Mouse (Mus musculus) hindbrain, embryonic 11.5 days (tissue): ENCODE measurements around the gene Prim2. TPM values are rescaled to one million over a fixed set of nuclear protein-coding genes. Genes with fewer than 3 reads are reported as not detected.

Source experiments
- ATAC-seq: fragments of 200-750 bp; cut with Nextera tagmentation; 2 replicates; pipeline ENCODE4 v1.8.0; 2017; ENCODE audit warnings: mild to moderate bottlenecking, moderate TSS enrichment, moderate library complexity; ENCODE audit not compliant: low FRiP score
- DNase-seq: peaks from one replicate; pipeline ENCODE4 v3.0.0-alpha.2; 2015; ENCODE audit warnings: low spot score
- H3K27ac ChIP-seq: fragments of 300-500 bp; sonication (generic); 2 replicates; pipeline ENCODE4 v1.5.1; 2014; ENCODE audit warnings: mild to moderate bottlenecking, low read depth, low read length
- H3K27me3 ChIP-seq: fragments of 300-500 bp; sonication (generic); 2 replicates; pipeline ENCODE4 v1.6.1; 2014; ENCODE audit warnings: mild to moderate bottlenecking, low read length, moderate library complexity, mixed read lengths; ENCODE audit not compliant: control insufficient read depth, insufficient read depth
- H3K36me3 ChIP-seq: fragments of 300-500 bp; sonication (generic); 2 replicates; pipeline ENCODE4 v1.6.1; 2014; ENCODE audit warnings: mild to moderate bottlenecking, low read length, moderate library complexity, mixed read lengths; ENCODE audit not compliant: control insufficient read depth, insufficient read depth
- H3K4me1 ChIP-seq: fragments of 300-500 bp; sonication (generic); replicated peaks from 2 replicates; pipeline ENCODE4 v1.6.1; 2014; ENCODE audit warnings: low read length, mixed read lengths; ENCODE audit not compliant: control insufficient read depth, insufficient read depth
- H3K4me2 ChIP-seq: fragments of 300-500 bp; sonication (generic); replicated peaks from 2 replicates; pipeline ENCODE4 v1.6.1; 2014; ENCODE audit warnings: mild to moderate bottlenecking, low read depth, low read length
- H3K4me3 ChIP-seq: fragments of 300-500 bp; sonication (generic); 2 replicates; pipeline ENCODE4 v1.5.1; 2014; ENCODE audit warnings: low read depth, low read length
- H3K9ac ChIP-seq: fragments of 300-500 bp; sonication (generic); 2 replicates; pipeline ENCODE4 v1.6.1; 2014; ENCODE audit warnings: low read depth, low read length
- H3K9me3 ChIP-seq: fragments of 300-500 bp; sonication (generic); 2 replicates; pipeline ENCODE4 v1.6.1; 2016; ENCODE audit warnings: low read length; ENCODE audit not compliant: control insufficient read depth
- WGBS: fragments of 180-500 bp; shearing (Covaris S2); extraction: QIAGEN DNeasy Blood & Tissue Kit; methylation state at CpG from one replicate; pipeline ENCODE4 v1.1.7; 2014; 5-methylcytosine and 5-hydroxymethylcytosine counted together
- polyA plus RNA-seq: library from polyadenylated mRNA; unstranded; fragments of >200 nt; fragmentation: Nextera tagmentation; extraction: Ambion mirVana; gene quantifications from 2 replicates; pipeline ENCODE4 v1.2.1, GENCODE M21; 2014

Prim2 gene
- polyA plus RNA-seq, 1 experiment from 2014 or later = 44.1 TPM

DNA sequence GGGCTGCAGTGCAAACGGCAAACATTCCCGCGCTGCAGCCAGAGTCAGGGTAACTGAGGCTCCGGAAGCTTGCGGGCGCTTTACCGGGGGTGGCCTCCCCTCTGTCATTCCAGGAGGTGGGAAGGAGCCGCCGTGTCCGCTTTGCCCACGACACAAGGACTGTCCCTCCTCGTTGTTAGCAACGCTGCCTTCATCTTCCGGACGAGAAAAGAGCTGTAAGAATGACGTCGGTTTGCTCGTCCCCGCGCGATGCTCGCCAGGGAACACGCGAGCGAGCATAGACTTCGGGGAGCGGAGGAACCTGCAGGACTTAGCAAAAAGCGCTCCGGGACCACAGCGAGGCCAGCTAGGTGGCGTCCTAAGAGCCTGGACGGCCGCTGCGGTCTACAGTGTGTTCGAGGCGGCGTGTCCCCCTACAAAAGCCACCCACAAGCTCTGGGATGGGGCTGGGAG is 595 bp upstream of the Prim2 start:
- H3K27ac ChIP-seq = peak overlapping the region; percentile 67
- H3K9ac ChIP-seq = peak overlapping the region; percentile 75
- WGBS = under 1% methylated on average over 37 of the region's 37 CpGs
- no peaks in the 10 kb centered on the region for H3K27me3 ChIP-seq
- ATAC-seq (peak; percentile 76), DNase-seq (peak; percentile 81)
- H3K4me2 ChIP-seq = peak overlapping the region; percentile 89
- H3K4me1 ChIP-seq = no peaks in the 10 kb centered on the region
- peak overlapping the region; percentile 77 for H3K4me3 ChIP-seq
- no peaks in the 10 kb centered on the region for H3K36me3 ChIP-seq
- no peaks in the 10 kb centered on the region for H3K9me3 ChIP-seq

DNA sequence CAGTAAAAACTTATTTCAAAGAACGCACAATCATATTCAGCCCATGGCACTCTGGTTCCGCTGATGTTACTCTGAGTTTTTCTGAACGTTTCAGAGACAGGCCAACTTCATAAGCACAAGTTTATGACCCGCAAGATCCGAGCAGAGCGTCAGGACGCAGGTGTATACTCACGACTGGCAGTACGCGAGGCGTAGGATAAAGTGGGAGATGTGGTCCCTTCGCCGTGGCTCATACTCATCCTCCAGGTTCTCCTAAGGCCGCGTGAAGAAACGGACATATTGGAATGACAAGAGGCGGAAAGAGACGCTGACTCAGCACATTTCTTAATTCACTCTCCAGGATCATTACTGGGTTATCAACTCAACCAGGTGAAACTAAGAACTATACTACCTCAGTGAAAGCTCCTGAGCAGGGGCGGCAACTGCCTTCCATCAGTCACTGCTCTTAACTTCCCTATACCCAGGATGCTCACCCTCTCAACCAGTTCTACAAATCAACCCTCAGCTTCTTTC is 5.9 kb downstream of the Prim2 start:
- Histone ChIP-seq H3K4me2 (no peak overlapping the region), H3K36me3 (no peaks in the 10 kb centered on the region), H3K4me3 (no peak overlapping the region), H3K9ac (no peak overlapping the region), H3K27me3 (no peaks in the 10 kb centered on the region), H3K27ac (no peak overlapping the region), H3K9me3 (no peaks in the 10 kb centered on the region), H3K4me1 (no peaks in the 10 kb centered on the region)
- ATAC-seq = no peak
- WGBS = 88% methylated on average over 19 of the region's 19 CpGs
- no peak for DNase-seq

DNA sequence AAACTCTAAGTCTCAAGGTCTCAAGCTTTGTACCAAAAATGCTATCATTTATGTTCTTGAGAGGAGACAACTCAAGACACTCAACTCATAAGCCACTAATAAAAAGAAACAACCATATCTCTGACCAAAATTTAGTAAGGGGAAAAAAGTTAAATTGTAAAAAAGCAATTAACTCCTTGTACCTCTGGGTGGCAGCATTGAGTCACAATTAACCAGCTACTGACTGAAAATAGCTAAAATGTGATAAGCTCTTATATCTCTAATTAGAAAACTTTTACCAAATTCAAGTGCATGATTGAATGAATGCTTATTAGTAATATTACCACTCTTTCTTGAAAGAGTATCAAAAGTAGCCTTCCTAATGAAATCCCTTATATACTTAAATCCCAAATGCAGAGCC is 6.4 kb downstream of the Prim2 start:
- ATAC-seq (no peak), DNase-seq (peak; percentile 36)
- Histone ChIP-seq H3K36me3 (no peaks in the 10 kb centered on the region), H3K9ac (no peak overlapping the region), H3K4me3 (no peak overlapping the region), H3K4me1 (no peaks in the 10 kb centered on the region), H3K27ac (no peak overlapping the region), H3K4me2 (no peak overlapping the region), H3K27me3 (no peaks in the 10 kb centered on the region), H3K9me3 (no peaks in the 10 kb centered on the region)

DNA sequence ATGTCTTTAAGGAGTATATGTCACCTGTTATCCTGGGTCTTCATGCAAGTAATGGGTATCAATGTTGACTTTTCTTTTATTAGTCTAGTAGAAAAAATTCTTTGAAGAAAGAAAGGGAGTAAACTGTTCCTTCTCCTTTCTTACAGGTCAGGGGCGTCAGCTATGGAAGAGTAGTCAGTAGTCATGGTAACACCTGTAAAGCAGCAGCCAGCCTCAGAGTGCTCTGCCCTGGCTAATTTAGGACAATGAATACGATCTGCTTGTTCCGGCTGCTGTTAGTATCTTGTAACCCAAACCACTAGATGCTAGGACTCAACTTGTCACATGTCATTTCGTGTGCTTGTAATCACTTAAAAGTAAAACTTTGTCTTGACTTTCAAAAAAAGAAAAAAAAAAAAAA is 11.3 kb downstream of the Prim2 start:
- no peak for ATAC-seq
- Histone ChIP-seq H3K27ac (no peak overlapping the region), H3K27me3 (no peaks in the 10 kb centered on the region), H3K9ac (no peak overlapping the region), H3K4me2 (no peak overlapping the region), H3K4me3 (no peak overlapping the region), H3K4me1 (no peaks in the 10 kb centered on the region), H3K9me3 (no peaks in the 10 kb centered on the region), H3K36me3 (no peaks in the 10 kb centered on the region)
- DNase-seq = no peak
- 71% methylated on average over 4 of the region's 4 CpGs for WGBS

DNA sequence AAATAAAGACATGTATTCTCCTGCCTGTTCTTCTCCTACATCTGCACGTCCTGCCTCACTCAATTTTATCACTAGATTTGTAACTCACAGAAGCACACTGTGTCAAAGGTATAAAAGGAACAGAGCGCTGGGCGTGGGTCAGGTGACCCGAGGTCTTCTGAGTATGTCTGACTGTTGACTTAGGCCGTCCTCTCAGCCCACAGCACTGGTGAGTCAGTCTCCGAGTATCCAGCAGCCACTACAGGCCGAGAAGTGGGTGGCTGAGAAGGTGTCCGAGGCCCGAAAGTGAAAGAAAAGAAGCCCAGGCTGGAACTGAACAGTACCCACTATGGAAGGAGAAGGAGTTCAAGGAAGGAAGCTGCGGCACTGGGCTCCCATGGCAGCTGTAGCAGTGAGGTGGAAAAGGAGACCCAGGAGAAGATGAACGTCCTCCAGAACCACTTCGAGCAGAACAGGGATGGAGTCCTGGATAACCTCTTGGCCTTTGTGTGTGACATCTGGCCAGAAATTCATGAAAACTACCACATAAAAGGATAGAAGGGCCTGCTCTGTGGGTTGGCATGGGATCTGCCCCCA is 11.9 kb downstream of the Prim2 start:
- Histone ChIP-seq H3K27ac (no peak overlapping the region), H3K4me2 (no peak overlapping the region), H3K27me3 (no peaks in the 10 kb centered on the region), H3K36me3 (no peaks in the 10 kb centered on the region), H3K4me1 (no peaks in the 10 kb centered on the region), H3K9me3 (no peaks in the 10 kb centered on the region), H3K9ac (no peak overlapping the region), H3K4me3 (no peak overlapping the region)
- DNase-seq = no peak
- WGBS = 87% methylated on average over 12 of the region's 12 CpGs
- ATAC-seq = no peak

DNA sequence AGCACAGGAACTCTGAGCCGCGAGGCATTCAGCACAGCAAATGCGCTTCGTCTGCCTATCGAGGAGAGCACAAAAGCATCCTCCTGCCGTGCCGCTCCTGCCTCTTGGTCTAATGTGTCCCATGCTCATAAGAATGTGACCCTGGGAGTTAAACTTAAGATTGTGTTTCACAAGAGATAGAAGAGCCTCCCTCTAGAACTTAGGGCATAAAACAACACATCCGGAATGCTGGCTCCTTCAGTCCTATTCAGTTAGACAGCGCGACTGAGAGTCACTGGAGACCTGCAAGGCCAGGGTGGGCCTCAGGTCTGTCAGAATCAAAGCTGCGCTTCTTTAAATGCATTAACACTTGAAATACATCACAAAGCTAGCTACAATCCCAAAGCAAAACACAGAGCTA is 18.7 kb downstream of the Prim2 start:
- Histone ChIP-seq H3K4me2 (no peak overlapping the region), H3K27ac (no peak overlapping the region), H3K9ac (no peak overlapping the region), H3K4me1 (no peaks in the 10 kb centered on the region), H3K4me3 (no peak overlapping the region), H3K9me3 (no peaks in the 10 kb centered on the region), H3K36me3 (no peaks in the 10 kb centered on the region), H3K27me3 (no peaks in the 10 kb centered on the region)
- 87% methylated on average over 11 of the region's 11 CpGs for WGBS
- DNase-seq (no peak), ATAC-seq (no peak)

DNA sequence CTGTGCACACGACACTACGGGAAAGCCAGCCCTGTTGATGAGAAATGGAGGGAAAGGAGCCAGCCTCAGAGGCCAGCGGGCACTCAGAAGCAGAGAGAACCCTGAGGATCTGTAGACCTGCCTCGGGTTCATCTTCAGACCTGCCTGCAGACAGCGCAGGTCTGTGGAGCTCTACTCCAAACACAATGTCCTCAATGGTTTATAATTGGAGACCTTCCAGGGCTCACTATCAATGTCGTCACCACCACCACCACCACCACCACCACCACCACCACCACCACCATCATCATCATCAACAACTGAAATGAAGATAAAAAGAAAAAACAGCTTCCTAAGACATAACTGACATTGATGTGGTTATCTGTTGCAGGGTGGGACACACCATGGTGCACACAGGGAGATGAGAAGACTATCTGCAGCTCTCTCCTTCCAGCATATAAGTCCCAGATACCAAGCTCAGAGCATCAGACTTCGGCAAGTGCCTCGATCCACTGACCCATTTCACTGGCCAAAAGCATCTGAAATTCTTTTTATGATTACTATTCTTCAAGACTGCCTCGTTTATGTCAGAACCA is 20.0 kb downstream of the Prim2 start:
- 92% methylated on average over 9 of the region's 9 CpGs for WGBS
- Histone ChIP-seq H3K4me1 (no peaks in the 10 kb centered on the region), H3K27ac (no peak overlapping the region), H3K9me3 (no peaks in the 10 kb centered on the region), H3K27me3 (no peaks in the 10 kb centered on the region), H3K36me3 (no peaks in the 10 kb centered on the region), H3K9ac (no peak overlapping the region), H3K4me2 (no peak overlapping the region), H3K4me3 (no peak overlapping the region)
- ATAC-seq = no peak
- DNase-seq = no peak

DNA sequence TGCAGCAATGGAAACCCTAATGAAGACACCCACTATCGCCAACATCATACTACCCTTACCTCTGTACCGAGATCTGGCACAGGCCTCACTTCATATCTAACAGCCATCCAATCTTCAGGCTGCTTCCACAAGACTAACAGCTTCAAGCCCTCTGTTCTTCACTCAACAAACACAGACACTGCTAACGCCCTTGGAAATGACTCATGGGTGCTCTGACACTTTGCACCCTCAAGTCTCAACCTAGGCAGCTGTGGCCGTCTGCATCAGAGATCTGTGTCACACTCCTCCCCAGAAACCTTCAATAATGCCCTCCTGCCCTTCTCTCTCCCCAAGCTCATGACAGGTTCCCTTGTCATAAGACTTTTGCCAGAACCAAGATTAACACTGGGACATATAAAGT is 20.6 kb downstream of the Prim2 start:
- Histone ChIP-seq H3K27ac (no peak overlapping the region), H3K9me3 (no peaks in the 10 kb centered on the region), H3K9ac (no peak overlapping the region), H3K36me3 (no peaks in the 10 kb centered on the region), H3K4me3 (no peak overlapping the region), H3K4me2 (no peak overlapping the region), H3K27me3 (no peaks in the 10 kb centered on the region), H3K4me1 (no peaks in the 10 kb centered on the region)
- DNase-seq = no peak
- 95% methylated on average over 4 of the region's 4 CpGs for WGBS
- ATAC-seq = no peak

DNA sequence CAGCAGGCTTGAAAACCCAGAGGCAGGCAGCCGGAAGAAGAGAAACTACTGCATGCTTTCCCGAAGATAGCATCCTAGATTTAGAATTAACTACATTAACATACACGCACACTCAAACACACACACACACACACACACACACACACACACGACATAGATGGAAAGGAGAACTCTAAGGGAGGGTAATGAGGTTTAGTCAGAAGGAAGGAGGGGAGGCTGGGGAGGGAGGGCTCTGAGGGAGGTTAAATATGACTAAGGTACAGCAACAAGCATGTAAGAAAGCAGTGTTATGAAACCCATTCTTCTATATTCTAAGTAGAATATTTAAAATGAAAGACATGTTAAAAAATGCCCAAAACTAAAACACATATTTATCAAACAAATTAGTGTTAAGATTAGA is 21.9 kb downstream of the Prim2 start:
- no peak for ATAC-seq
- no peak overlapping the region for H3K4me2 ChIP-seq
- WGBS = 91% methylated on average over 4 of the region's 4 CpGs
- H3K4me1 ChIP-seq = no peaks in the 10 kb centered on the region
- H3K27me3 ChIP-seq = no peaks in the 10 kb centered on the region
- no peaks in the 10 kb centered on the region for H3K36me3 ChIP-seq
- H3K9me3 ChIP-seq = no peaks in the 10 kb centered on the region
- no peak overlapping the region for H3K4me3 ChIP-seq
- DNase-seq = no peak
- no peak overlapping the region for H3K27ac ChIP-seq
- no peak overlapping the region for H3K9ac ChIP-seq
